Mouse (Mus musculus) T-helper 17 cell (primary cell): ENCODE measurements at regions not wholly inside any gene's neighbourhood (a gene's known extent, or its start where the extent isn't known, plus 50 kb on each side); places are given as distances from the start of the nearest gene placed in this dataset.

ENCODE experiments used
- in situ Hi-C, 2 experiments: fragments of 300-600 bp; cut with MboI, MseI; formaldehyde crosslinking; loops; 1 replicate in 1 of 2; 2 replicates in 1 of 2; pipeline ENCODE4 v1.15.1; 2025; ENCODE audit warnings: high pct_unique_total_duplicates in 2 of 2

GRCm38 (mm10) chr12:13164791-13165190 is 84.2 kb downstream of the Ddx1 start:
- in situ Hi-C loops: loop anchor here in 1 of 2 experiments (10.0 kb wide), 1 partner anchor 800 kb away; no protein-coding TSS in a partner anchor

- in situ Hi-C loops: loop anchor here in 1 of 2 experiments (10.0 kb wide), 1 partner anchor 804 kb away; no protein-coding TSS in a partner anchor
These were observed 88.0 kb downstream of the Ddx1 start for GRCm38 (mm10) chr12:13161051-13161450.

GRCm38 (mm10) chr12:13159346-13160055 is 89.5 kb downstream of the Ddx1 start:
- in situ Hi-C loops: loop anchor here in 1 of 2 experiments (10.0 kb wide), 1 partner anchor 805 kb away; no protein-coding TSS in a partner anchor

GRCm38 (mm10) chr12:13157666-13158381 is 91.2 kb downstream of the Ddx1 start:
- in situ Hi-C loops: no loop called here

- in situ Hi-C loops: no loop called here
These were observed 91.9 kb downstream of the Ddx1 start for GRCm38 (mm10) chr12:13157089-13157488.

- in situ Hi-C loops: no loop called here
These were observed 98.3 kb downstream of the Ddx1 start for GRCm38 (mm10) chr12:13150751-13151150.

- in situ Hi-C loops: no loop called here
These were observed 101.8 kb downstream of the Ddx1 start for GRCm38 (mm10) chr12:13147251-13147650.

- in situ Hi-C loops: no loop called here
These were observed 103.6 kb downstream of the Ddx1 start for GRCm38 (mm10) chr12:13145186-13146115.

GRCm38 (mm10) chr12:13144739-13145138 is 104.3 kb downstream of the Ddx1 start:
- in situ Hi-C loops: no loop called here

- in situ Hi-C loops: no loop called here
These were observed 108.4 kb downstream of the Ddx1 start for GRCm38 (mm10) chr12:13140636-13141035.

- in situ Hi-C loops: no loop called here
These were observed 109.8 kb downstream of the Ddx1 start for GRCm38 (mm10) chr12:13139189-13139588.

GRCm38 (mm10) chr12:13134168-13134567 is 114.8 kb downstream of the Ddx1 start:
- in situ Hi-C loops: no loop called here

GRCm38 (mm10) chr12:13129677-13130082 is 119.3 kb downstream of the Ddx1 start:
- in situ Hi-C loops: no loop called here

- in situ Hi-C loops: no loop called here
These were observed 121.6 kb downstream of the Ddx1 start for GRCm38 (mm10) chr12:13127407-13127806.

GRCm38 (mm10) chr12:13125054-13125453 is 124.0 kb downstream of the Ddx1 start:
- in situ Hi-C loops: no loop called here

GRCm38 (mm10) chr12:13122282-13122681 is 126.7 kb downstream of the Ddx1 start:
- in situ Hi-C loops: no loop called here

GRCm38 (mm10) chr12:13120581-13120980 is 128.4 kb downstream of the Ddx1 start:
- in situ Hi-C loops: no loop called here

- in situ Hi-C loops: no loop called here
These were observed 129.4 kb downstream of the Ddx1 start for GRCm38 (mm10) chr12:13119653-13120052.

- in situ Hi-C loops: no loop called here
These were observed 131.0 kb downstream of the Ddx1 start for GRCm38 (mm10) chr12:13118026-13118425.

GRCm38 (mm10) chr12:13114341-13114740 is 134.7 kb downstream of the Ddx1 start:
- in situ Hi-C loops: no loop called here

GRCm38 (mm10) chr12:13106931-13107330 is 142.1 kb downstream of the Ddx1 start:
- in situ Hi-C loops: no loop called here
